Mouse (Mus musculus): ENCODE measurements at regions not wholly inside any gene's neighbourhood (a gene's known extent, or its start where the extent isn't known, plus 50 kb on each side); places are given as distances from the start of the nearest gene placed in this dataset.
"Not testable (repeated sequence)": the region's sequence is repeated elsewhere in the genome, so short reads cannot be mapped to it uniquely, and the experiment has no call there.

DNA sequence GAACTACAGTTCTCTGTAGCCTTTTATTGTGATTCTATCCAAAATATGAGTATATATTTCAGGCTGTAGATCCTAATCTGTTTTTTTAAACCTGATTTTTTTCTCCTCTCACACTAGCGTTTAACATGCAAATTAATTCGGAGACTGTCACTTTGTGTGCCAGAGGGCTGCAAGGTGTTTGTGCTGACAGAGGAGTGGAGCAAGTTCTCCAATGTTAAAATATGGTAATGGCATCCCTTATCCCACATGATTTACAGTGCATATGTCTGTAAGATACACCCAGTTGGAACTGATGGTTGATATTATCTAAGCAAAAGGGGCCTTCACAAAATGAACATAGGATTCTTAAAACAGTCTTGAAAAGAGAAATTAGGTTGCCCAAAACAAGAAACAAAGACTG is 90.1 kb upstream of the Hdac2 start:
- DNase-seq (ENCODE audit: low read depth, low spot score), result no peak

DNA sequence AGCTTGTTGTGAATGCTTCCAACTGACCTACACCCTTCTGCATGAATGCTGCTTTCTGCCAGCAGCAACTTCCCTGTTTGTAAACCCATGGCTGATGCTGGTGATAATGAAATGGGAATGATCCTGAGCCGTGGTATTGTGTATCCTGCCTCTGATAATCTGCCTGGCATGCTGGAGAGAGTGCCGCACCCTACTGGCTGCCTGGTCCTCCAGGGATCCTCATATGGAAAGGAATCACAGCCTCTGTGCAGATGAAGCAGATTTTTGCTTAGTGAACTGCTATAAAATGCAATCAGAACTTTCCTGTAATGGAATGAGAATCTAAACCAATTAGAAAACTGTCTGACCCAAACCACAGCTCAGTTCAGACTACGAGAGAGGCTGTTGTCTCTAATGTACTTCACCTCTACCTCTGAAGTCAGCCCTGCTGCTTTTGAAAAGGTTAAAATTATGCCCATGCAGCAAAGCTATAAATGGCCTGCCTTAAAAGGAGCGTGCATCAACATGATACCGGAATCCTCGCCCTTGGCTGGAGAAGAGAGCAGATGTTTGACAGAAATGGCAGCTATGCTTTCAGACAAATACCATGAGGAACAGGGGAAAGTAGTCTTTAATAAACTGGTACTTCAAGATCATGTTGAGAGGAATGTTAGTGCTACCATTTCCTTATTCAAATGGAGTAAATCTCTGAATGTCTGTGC is 76.3 kb upstream of the Hdac2 start:
- DNase-seq (ENCODE audit: low read depth, low spot score), result no peak

DNA sequence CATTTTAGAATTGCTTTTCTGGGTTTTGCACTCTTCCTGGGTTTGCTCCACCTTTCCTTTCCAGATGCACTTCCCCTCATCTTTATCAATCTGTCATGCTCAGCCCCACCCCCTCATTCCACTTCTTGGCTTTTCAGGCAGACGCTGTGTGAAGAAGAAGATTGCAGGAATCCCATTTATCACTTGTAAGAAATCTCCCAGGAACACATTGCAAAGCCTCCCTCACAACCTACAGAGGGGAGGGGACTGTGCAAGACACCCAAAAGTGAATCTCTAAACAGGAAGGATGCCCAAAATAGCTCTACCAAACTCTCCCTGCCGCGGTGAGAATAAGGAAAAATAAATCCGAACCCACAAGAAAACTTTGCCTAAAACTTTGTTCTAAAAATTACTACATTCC is 65.5 kb upstream of the Hdac2 start:
- peak; percentile 41 for DNase-seq (ENCODE audit: low read depth, low spot score)

GRCm38 (mm10) chr10:36918037-36918436 is 56.3 kb upstream of the Hdac2 start:
- not testable (repeated sequence) for DNase-seq (ENCODE audit: low read depth, low spot score)

- DNase-seq (ENCODE audit: low read depth, low spot score), result no peak
Measured at GRCm38 (mm10) chr10:36923756-36924155, 50.6 kb upstream of the Hdac2 start.

DNA sequence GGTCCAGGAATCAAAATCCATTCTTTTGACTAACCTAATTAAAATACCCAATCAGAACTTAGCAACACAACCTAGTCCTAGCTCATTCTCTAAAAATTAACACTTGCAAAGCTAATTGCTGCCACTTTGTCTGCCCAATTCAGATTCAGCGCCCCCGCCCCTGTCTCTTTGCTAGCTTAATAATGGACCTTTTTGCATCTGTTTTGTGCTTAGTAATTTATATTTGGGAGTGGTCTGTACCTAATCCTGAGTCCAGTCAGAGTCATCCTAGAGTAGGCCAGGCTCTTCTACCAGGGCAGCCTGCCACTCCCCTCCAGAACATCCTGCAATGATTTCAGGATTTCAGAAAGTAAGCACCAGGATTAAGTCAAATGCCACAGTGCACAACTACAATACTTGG is 50.2 kb upstream of the Hdac2 start:
- DNase-seq (ENCODE audit: low read depth, low spot score), result no peak
